Mouse (Mus musculus): ENCODE measurements around the gene Sertad2. TPM values are rescaled to one million over a fixed set of nuclear protein-coding genes. Genes with fewer than 3 reads are reported as not detected.

Sertad2 gene
- polyA plus RNA-seq, 1 experiment from 2014 or later = 27.7 TPM

DNA sequence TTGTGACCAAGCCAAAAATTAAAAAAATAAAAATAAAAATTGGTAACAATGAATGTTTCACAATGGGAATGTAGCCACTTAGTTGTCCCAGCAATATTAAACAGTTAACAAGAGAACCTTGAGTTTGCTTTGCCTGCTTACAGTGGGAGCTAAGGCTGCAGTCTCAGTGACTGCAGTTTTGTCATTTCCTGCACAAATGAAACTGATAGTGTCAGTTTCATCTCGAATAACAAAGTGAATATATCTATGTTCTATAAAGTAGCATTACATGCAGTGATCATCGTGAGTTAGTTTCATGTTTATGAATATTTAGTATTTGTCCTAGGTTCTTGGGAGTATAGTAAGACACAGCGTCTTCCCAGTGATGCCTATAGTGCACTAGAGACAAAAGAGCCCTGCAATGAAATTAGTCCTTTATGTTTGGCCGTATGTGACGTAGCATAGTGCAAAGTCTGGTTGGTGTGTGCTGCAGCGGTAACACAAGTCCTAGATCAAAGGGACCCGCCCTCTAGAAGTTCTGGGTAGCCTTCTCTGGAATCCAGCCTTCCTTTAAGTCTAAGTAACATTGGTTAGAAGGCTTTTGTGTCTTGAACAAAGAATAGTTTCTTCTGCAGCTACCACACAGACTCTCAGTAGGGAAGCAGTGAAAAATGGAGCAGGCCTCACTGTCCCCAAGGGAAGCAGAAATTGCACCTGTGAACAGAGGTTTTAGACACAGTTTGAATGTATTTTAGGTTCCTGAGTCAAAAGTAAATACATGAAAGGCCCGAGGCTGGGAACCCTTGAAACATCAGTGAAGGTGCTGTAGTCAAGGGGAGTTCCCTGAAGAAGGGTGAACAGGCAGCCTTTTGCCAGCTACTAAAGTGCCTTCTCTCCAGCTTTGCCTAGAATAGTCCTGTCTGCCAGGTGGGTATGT, 10.0 kb downstream of the Sertad2 start:
- no peaks in the 10 kb centered on the region for H3K9me3 ChIP-seq
- DNase-seq (ENCODE audit: extremely low spot score, low spot score) = no peak
- no peak overlapping the region for H3K27ac ChIP-seq
- no peaks in the 10 kb centered on the region for H3K36me3 ChIP-seq (replicated peaks)
- 78% methylated on average over 8 of the region's 8 CpGs for whole genome bisulfite sequencing
- H3K27me3 ChIP-seq (ENCODE audit: poor library complexity, severe bottlenecking) = no peaks in the 10 kb centered on the region
- H3K4me1 ChIP-seq = peaks cover 10% of the 10 kb centered on the region
- no peak overlapping the region for H3K4me3 ChIP-seq

GRCm38 (mm10) chr11:20555651-20556050, 12.6 kb downstream of the Sertad2 start:
- Histone ChIP-seq H3K27me3 (ENCODE audit: poor library complexity, severe bottlenecking) (no peaks in the 10 kb centered on the region), H3K27ac (no peak overlapping the region), H3K4me1 (peaks cover 6% of the 10 kb centered on the region), H3K9me3 (no peaks in the 10 kb centered on the region), H3K36me3 (replicated peaks) (no peaks in the 10 kb centered on the region), H3K4me3 (no peak overlapping the region)
- WGBS = 87% methylated on average over 2 of the region's 3 CpGs
- no peak for DNase-seq (ENCODE audit: extremely low spot score, low spot score)

DNA sequence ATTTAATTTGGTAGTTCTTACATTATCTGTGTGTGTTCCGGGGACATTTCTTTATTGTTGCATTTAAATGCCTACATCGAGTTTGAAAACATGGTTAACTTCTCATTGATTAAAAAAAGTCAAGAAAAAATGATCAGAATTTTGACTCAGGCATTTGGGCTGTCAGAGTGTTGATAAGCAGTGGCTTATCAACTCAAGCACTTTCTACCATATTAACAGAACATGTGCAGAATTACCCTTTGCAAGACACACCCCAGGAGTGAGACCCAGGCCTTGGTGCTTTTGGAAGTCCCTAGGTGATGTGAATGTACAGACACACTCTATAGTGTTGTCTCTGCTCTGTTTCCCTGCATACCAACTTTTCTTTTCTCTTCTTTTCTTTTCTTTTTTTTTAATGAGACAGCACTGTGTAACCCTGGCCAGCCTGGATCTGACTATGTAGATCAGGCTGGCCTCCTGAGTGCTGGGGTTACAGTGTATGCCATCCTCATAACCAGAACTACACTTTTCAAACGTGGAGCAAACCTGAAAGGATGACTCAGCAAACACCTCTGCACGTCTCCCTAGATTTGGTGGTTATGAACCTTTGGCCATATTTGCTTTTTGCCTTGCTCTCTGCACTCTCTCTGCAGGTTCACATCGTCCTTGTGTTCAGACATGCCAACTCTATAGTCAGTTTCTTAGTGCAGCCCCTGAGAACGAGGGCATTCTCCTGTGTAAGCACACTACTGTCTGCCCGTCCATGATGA, 13.3 kb downstream of the Sertad2 start:
- 82% methylated on average over 7 of the region's 7 CpGs for WGBS
- Histone ChIP-seq H3K4me3 (no peak overlapping the region), H3K9me3 (no peaks in the 10 kb centered on the region), H3K27me3 (ENCODE audit: poor library complexity, severe bottlenecking) (no peaks in the 10 kb centered on the region), H3K4me1 (peaks cover 11% of the 10 kb centered on the region), H3K27ac (no peak overlapping the region), H3K36me3 (replicated peaks) (no peaks in the 10 kb centered on the region)
- no peak for DNase-seq (ENCODE audit: extremely low spot score, low spot score)

GRCm38 (mm10) chr11:20559236-20559950, 16.3 kb downstream of the Sertad2 start:
- Histone ChIP-seq H3K36me3 (replicated peaks) (peaks cover 4% of the 10 kb centered on the region; the same call in 1 of the 2 replicates), H3K9me3 (peaks cover 7% of the 10 kb centered on the region; the same call in 1 of the 2 replicates), H3K27ac (no peak overlapping the region), H3K27me3 (ENCODE audit: poor library complexity, severe bottlenecking) (no peaks in the 10 kb centered on the region), H3K4me1 (peaks cover 10% of the 10 kb centered on the region), H3K4me3 (no peak overlapping the region)
- 84% methylated on average over 11 of the region's 11 CpGs for WGBS
- DNase-seq (ENCODE audit: extremely low spot score, low spot score) = no peak

- peaks cover 7% of the 10 kb centered on the region; the same call in 1 of the 2 replicates for H3K9me3 ChIP-seq
- DNase-seq (ENCODE audit: extremely low spot score, low spot score) = no peak
- no peak overlapping the region for H3K4me3 ChIP-seq
- WGBS = 74% methylated on average over 10 of the region's 10 CpGs
- no peaks in the 10 kb centered on the region for H3K27me3 ChIP-seq (ENCODE audit: poor library complexity, severe bottlenecking)
- H3K4me1 ChIP-seq = peaks cover 10% of the 10 kb centered on the region
- H3K36me3 ChIP-seq (replicated peaks) = peaks cover 4% of the 10 kb centered on the region; the same call in 1 of the 2 replicates
- H3K27ac ChIP-seq = no peak overlapping the region
These were observed 17.0 kb downstream of the Sertad2 start for GRCm38 (mm10) chr11:20559951-20560642.

DNA sequence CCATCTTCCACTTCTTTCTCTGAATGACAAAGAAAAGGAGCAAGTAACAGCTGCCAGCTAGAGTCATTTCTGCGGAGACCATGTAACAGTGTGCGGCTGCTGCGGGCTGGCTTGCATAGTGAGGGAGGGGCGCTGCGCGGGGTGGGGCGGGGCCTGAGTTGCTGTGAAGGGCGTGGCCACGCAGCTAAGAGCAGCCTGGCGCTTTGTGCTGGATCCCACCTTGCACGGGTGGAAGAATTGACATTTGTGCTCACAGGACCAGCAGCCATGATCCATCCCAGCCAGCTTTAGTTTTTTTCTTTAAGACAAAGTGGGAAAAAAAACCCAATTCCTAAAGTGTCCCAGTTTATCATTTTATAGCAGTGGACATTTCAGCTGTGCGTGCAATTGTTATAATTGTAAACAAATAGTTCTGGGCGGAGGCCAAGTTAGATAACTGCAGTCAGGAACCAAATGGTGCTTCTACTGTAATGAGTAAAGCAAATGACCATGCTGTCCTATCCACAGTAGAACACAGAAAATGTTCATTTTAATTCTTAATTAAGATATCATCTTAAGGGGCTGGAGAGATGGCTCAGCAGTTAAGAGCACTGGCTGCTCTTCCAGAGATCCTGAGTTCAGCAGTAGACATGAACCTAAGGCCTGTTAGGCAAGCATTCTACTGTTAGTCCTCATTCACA, 18.4 kb downstream of the Sertad2 start:
- H3K4me3 ChIP-seq = peak overlapping the region; percentile 38
- H3K27ac ChIP-seq = peak overlapping the region; percentile 21; the same call in 1 of the 2 replicates
- peaks cover 4% of the 10 kb centered on the region; the same call in 1 of the 2 replicates for H3K36me3 ChIP-seq (replicated peaks)
- peak; percentile 73 for DNase-seq (ENCODE audit: extremely low spot score, low spot score)
- peaks cover 7% of the 10 kb centered on the region; the same call in 1 of the 2 replicates for H3K9me3 ChIP-seq
- WGBS = 13% methylated on average over 13 of the region's 13 CpGs
- H3K4me1 ChIP-seq = peaks cover 14% of the 10 kb centered on the region
- no peaks in the 10 kb centered on the region for H3K27me3 ChIP-seq (ENCODE audit: poor library complexity, severe bottlenecking)

- Histone ChIP-seq H3K27ac (no peak overlapping the region), H3K27me3 (ENCODE audit: poor library complexity, severe bottlenecking) (no peaks in the 10 kb centered on the region), H3K4me3 (no peak overlapping the region), H3K4me1 (peaks cover 17% of the 10 kb centered on the region), H3K9me3 (peaks cover 7% of the 10 kb centered on the region; the same call in 1 of the 2 replicates), H3K36me3 (replicated peaks) (peaks cover 4% of the 10 kb centered on the region; the same call in 1 of the 2 replicates)
- no peak for DNase-seq (ENCODE audit: extremely low spot score, low spot score)
- 95% methylated on average over 4 of the region's 4 CpGs for WGBS
These were observed 22.0 kb downstream of the Sertad2 start for GRCm38 (mm10) chr11:20565057-20565456.

GRCm38 (mm10) chr11:20571702-20572413, 28.8 kb downstream of the Sertad2 start:
- DNase-seq (ENCODE audit: extremely low spot score, low spot score) = no peak
- no peak overlapping the region for H3K4me3 ChIP-seq
- H3K27ac ChIP-seq = no peak overlapping the region
- H3K36me3 ChIP-seq (replicated peaks) = no peaks in the 10 kb centered on the region
- no peaks in the 10 kb centered on the region for H3K27me3 ChIP-seq (ENCODE audit: poor library complexity, severe bottlenecking)
- peaks cover 12% of the 10 kb centered on the region for H3K4me1 ChIP-seq
- no peaks in the 10 kb centered on the region for H3K9me3 ChIP-seq
- 90% methylated on average over 5 of the region's 5 CpGs for WGBS

DNA sequence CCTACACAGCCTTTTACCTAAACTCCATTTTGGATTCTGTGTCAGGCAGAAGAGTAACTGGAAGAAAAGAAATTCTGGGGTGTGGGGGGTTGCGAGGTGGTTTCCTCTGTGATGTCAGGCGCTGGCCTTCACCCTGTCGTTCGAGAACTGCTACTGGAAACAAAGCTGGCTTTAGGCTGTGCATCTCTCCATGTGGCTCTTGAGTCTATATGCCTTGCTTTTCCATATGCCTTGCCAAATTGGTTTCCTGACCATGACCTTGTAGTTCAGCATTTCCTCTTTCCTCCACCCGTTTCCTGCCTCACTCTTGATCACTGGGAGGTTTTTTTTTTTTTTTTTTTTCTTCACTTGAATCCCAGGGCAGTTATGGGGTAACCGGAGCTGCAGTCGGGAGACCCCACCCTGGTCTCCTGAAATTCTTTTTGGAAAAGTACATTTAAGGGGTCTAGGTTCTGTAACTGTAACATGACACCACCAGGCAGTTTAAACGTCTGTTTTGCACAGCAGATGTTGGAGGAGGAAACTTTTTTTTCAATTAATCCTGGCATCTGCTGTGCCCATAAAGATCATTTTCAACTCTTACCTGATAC, 33.1 kb downstream of the Sertad2 start:
- H3K27ac ChIP-seq = no peak overlapping the region
- H3K4me3 ChIP-seq = no peak overlapping the region
- DNase-seq (ENCODE audit: extremely low spot score, low spot score) = no peak
- no peaks in the 10 kb centered on the region for H3K9me3 ChIP-seq
- H3K27me3 ChIP-seq (ENCODE audit: poor library complexity, severe bottlenecking) = no peaks in the 10 kb centered on the region
- 67% methylated on average over 8 of the region's 8 CpGs for WGBS
- no peaks in the 10 kb centered on the region for H3K36me3 ChIP-seq (replicated peaks)
- H3K4me1 ChIP-seq = peaks cover 9% of the 10 kb centered on the region; the same call in 1 of the 2 replicates

DNA sequence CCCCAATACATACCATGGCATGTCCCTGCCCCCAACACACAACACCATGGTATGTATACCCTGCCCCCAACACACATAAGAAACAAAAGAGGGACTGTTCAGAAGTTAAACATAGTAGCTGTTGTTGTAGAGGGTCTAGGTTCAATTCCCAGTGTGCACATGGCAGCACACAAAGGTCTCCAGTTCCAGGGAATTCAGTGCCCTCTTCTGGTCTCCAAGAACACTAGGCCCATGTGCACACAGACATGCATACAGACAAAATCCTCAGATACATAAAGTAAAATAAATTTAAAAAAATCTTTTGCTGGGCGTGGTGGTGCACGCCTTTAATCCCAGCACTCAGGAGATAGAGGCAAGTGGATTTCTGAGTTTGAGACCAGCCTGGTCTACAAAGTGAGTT, 39.7 kb downstream of the Sertad2 start:
- Histone ChIP-seq H3K4me3 (no peak overlapping the region), H3K27ac (no peak overlapping the region), H3K36me3 (replicated peaks) (no peaks in the 10 kb centered on the region), H3K4me1 (peaks cover 3% of the 10 kb centered on the region; the same call in 1 of the 2 replicates), H3K27me3 (ENCODE audit: poor library complexity, severe bottlenecking) (no peaks in the 10 kb centered on the region), H3K9me3 (no peaks in the 10 kb centered on the region)
- no peak for DNase-seq (ENCODE audit: extremely low spot score, low spot score)
- WGBS = 90% methylated on average over 2 of the region's 2 CpGs

GRCm38 (mm10) chr11:20585297-20585696, 42.2 kb downstream of the Sertad2 start:
- Histone ChIP-seq H3K27ac (no peak overlapping the region), H3K4me3 (no peak overlapping the region), H3K4me1 (peaks cover 3% of the 10 kb centered on the region; the same call in 1 of the 2 replicates), H3K36me3 (replicated peaks) (no peaks in the 10 kb centered on the region), H3K9me3 (no peaks in the 10 kb centered on the region), H3K27me3 (ENCODE audit: poor library complexity, severe bottlenecking) (no peaks in the 10 kb centered on the region)
- 86% methylated on average over 1 of the region's 1 CpGs for WGBS
- no peak for DNase-seq (ENCODE audit: extremely low spot score, low spot score)

Measured in forebrain, embryonic 10.5 days (tissue).